Mouse (Mus musculus) thymus, postnatal 36 days (tissue): ENCODE measurements around the gene Shtn1.

Experiments used
- DNase-seq, 2 experiments: peaks; one replicate each; pipeline ENCODE4 v3.0.0; 2022; ENCODE audit warnings: mixed read lengths in 2 of 2

Gene Shtn1

GRCm38 (mm10) chr19:59051622-59052021, 24.3 kb downstream of the Shtn1 start:
- no peak for DNase-seq

DNA sequence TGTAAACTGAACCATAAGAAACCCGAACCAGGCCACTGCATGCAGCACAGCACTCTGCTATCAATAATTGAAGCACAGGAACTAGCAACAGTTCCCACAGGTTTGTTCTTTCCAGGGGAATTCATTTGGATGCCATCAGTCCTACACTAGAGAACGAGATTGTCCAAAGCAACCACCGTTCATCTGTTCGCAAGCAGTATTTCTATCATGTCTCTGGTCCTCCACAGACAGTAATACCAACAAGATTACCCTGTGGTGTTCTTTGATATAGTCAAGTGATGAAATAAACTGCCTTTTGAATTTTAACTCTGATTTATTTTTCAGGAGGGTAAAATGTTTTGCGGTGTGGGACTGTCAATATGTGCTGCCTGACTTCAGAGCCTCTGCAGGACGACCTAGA, 27.0 kb downstream of the Shtn1 start:
- DNase-seq = no peak

DNA sequence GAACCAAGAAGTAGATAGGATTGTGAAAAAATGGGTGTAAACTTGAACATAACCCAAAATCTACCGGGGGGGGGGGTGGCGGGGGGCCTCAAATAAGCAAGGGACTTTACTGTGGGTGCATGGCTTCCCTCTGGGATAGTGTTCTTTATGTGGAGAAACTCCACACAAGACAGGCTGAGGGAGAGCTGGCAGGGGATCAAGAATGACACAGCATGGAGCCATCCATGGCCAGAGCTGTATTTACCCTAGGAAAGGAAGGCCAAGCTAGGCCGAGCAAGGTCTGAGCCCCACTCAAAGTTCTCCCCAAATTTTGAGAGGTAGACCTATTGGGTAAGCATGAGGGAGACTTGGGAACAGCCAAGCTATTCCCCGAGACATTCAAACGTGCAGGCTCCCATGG, 28.4 kb downstream of the Shtn1 start:
- no peak for DNase-seq

DNA sequence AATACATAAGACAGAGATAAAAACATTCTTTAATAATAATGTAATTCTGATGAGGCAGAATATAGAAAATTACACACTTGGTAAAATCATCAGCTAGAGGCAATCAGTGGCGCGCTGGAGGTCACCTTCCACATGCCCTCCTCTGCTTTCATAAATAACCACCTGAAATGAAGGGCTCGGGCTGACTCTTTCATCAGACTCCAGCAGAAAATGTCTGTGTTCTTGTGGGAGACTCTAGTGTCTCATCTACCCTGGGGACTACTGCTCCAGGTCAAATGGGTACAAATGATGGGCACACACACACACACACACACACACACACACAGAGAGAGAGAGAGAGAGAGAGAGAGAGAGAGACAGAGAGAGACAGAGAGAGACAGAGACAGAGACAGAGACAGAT, 34.8 kb downstream of the Shtn1 start:
- no peak for DNase-seq

- no peak for DNase-seq
Observed at GRCm38 (mm10) chr19:59038793-59039192, 37.1 kb downstream of the Shtn1 start.

DNA sequence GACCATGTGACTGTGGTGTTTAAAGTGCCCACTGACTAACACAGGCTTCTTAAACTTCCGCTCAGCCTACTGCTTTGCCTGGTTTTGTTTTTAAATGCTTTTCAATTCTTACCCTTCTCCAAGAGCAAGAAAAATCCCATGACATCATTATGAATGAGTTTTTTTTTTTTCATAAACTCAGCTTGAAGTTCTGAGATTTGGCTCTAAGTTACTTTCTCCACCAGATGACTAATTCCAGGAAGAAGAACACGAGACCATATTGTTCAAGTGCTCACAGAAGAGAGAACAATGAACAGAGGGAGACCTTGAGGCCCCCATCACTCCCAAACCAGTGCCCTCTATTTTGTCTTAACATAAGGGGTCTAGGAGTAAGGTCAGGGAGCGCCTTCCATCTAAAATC, 39.1 kb downstream of the Shtn1 start:
- DNase-seq = no peak

DNA sequence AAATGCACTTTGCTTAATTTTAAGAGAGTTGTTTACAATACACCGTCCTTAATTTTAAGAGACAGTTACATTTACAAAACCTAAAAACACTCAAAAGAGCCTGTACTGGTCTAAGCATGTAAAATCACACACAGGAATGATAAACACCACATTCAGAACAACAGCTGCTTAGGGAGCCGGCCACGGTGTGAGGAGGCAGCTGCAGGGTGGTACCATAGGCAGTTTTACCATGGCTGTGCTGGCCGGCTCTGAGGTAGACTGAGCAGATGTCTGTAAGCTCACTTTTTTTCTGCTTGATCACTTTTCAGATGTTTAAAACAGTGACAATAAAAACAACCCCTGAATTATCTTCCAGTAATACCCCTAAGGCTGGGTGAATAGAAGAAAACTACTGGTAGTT, 42.7 kb downstream of the Shtn1 start:
- DNase-seq = no peak

DNA sequence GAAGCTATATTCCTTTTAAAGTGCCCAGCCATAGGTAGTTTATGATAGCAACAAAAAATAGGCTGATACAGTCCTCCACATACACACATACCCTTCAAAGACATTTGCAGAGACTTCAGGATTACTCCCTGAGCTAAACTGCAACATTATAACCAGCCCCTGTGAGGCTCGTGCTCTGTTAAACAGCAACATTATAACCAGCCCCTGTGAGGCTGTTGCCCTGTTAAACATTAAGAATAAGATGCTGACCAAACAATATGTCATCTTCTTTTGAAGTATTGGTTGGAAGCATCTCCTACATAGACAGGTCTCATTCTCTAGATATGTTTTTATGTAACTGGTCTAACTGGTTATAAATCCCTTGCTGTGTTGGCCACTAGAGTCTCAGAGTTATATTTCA, 45.7 kb downstream of the Shtn1 start:
- no peak for DNase-seq

- no peak for DNase-seq
Observed at GRCm38 (mm10) chr19:59029011-59029410, 46.9 kb downstream of the Shtn1 start.

- DNase-seq = no peak
Observed at GRCm38 (mm10) chr19:59028130-59028529, 47.8 kb downstream of the Shtn1 start.

DNA sequence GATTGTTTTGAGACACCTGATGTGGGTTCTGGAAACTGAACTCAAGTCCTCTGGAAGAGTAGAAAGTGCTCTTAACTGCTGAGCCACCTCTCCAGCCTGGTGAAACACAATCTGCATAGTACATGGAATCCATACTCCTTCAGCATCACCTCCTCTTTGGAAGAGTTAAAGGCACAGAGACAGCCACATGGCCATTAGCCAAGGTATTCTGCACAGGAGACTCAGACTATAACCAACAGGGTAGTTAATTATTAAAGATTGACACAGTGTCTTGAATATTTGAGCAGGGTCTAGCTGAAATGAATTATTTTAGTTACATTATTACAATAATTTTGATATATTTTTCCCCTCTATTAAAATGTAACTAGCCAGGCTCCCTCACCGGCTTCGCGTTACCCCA, 52.0 kb downstream of the Shtn1 start:
- DNase-seq = no peak

- DNase-seq = no peak
Observed at GRCm38 (mm10) chr19:59021644-59022043, 54.3 kb downstream of the Shtn1 start.

DNA sequence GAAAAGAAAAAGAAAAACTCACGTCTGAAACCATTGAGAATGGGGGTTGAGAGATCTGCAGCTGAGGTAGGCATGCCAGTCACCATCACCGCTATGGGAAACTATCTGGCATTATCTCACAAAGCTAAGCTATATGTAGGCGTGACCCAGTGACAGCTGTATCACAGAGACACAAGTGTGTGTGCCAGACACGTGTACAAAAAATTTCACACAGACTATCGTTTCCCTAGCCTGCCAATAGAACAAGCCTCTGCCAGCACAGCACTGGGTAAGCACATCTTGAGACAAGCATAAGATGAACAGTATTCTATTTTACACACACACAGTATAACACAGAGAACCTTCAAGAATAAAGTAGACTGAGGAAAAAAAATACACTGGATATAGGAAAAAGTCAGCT, 65.1 kb downstream of the Shtn1 start:
- no peak for DNase-seq

GRCm38 (mm10) chr19:59006577-59007340, 69.1 kb downstream of the Shtn1 start:
- DNase-seq = no peak

GRCm38 (mm10) chr19:59002827-59003226, 73.1 kb downstream of the Shtn1 start:
- no peak for DNase-seq

- DNase-seq = no peak
Observed at GRCm38 (mm10) chr19:58981571-58981970, 94.3 kb downstream of the Shtn1 start.

DNA sequence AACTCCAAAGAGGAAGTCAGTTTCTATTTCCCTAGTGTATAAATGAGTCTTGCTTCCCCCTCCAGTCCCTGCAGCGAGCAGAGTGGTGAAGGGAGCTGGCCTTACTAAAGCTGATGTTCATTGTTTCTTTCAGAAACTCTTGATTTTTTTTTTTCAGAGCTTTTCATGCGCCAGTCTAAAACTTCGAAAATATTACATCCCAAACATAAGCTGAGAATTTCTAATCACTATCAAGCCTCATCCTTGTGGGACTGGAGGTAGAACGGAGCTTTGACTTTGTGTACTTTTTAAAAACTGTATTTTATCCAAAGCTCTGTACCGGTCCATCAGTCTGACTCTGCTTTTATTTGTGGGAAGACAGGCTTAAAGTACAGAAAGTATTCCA, 95.9 kb downstream of the Shtn1 start:
- DNase-seq = no peak

DNA sequence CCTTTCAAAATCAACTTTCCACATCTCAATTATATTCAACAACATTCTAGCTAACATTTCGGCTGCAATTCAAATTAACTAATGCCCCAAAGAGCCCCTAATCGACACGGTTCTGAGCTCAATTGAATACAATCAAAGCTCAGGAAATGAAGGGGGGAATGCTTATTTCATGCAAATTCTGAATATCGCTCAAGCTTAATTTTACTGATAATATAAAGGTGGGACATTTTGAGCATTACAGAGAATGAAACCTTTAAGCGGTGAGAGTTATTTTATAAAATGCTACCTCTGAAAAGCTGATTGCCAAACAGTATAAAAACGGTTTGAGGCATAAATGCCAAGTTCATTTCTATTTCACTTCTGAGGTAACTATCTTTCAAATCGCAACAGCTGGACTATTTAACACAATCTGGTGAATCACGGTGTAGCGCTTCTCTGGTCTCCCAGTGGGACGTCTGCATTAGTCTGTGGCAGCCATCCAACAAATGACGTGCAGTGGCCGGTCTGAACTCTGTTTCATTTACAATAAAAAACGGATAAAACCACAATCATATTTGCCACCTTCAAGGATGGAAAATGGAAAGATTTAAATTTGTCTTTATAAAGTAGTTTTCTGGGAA, 96.4 kb downstream of the Shtn1 start:
- DNase-seq = no peak

GRCm38 (mm10) chr19:58978401-58979171, 97.3 kb downstream of the Shtn1 start:
- DNase-seq = no peak

DNA sequence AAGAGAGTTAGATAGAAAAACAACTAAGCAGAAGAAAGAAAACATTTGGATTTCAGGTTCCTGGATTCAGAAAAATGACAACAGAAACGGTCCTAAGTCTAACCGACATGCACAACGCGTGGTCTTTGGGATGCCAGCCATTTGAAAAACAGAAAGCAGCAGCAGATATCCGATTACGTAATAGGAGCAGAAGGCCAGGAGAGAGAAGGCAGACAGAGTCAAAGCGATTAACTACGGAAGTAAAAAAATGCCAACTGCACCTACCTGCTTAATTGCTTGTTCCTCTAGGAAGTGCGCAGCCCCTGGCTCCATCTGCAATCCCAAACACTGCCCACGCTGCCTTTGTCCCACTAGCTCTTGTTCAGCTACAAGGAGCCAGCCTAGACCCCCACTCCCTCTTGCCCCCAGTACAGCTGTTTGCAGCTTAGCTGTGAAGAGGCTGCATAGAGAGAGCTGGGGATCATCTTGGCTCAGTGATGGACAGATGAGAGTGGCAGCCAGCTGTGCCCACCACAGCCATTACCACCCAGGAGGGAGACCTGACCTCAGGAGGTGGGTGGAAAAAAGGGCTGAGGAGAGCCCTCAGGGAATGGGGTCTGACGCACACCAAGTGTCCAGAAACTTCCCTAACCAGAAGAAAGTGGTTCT, 100.6 kb downstream of the Shtn1 start:
- DNase-seq = no peak

DNA sequence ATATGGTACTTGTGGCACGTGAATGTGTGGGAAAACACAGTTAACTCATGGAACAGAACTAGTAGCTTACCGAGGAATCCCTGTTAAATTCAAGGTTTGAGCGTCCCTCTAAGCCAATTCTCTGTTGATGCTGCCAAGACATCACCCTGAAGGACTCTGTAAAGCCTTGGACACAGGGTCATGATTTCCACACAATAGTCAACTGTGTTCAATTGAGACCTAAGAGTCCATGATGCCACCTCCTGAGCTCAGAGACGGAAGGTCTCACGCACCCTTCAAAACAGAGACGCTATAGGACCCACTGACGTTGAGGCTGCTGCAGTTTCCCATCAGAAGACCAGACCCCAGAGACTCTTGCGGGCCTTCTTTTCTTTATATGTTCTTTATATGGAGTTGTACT, 101.8 kb downstream of the Shtn1 start:
- no peak for DNase-seq

DNA sequence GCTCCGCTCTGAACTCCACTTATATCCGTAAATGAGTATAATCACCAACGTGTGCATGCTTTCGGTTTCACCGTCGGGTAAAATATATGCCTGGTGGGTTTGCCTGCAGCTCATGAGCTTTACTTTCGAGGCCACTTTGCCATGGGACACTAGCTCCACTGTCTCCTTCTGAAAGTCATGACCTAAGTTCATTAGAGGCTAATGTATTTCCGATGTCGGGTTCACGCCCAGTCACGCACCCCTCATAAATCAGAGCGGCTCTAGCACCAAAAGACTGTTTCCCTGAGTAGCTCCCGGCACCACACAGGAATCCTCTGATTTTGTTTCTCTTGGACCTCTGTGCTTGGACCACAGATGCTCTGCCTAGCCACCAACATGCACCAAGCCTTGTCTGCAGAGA, 105.1 kb downstream of the Shtn1 start:
- DNase-seq = no peak

- DNase-seq = no peak
Observed at GRCm38 (mm10) chr19:58968731-58969506, 107.0 kb downstream of the Shtn1 start.
